Mouse (Mus musculus) kidney, postnatal 4 days (tissue): ENCODE results near the gene Man2b1.
"Not testable (repeated sequence)": the region's sequence is repeated elsewhere in the genome, so short reads cannot be mapped to it uniquely, and the experiment has no call there.

Source experiments
- DNase-seq, 2 experiments: peaks; one replicate each; pipeline ENCODE4 v3.0.0; 2021; ENCODE audit warnings: mixed read lengths in 2 of 2

Man2b1 gene

DNA sequence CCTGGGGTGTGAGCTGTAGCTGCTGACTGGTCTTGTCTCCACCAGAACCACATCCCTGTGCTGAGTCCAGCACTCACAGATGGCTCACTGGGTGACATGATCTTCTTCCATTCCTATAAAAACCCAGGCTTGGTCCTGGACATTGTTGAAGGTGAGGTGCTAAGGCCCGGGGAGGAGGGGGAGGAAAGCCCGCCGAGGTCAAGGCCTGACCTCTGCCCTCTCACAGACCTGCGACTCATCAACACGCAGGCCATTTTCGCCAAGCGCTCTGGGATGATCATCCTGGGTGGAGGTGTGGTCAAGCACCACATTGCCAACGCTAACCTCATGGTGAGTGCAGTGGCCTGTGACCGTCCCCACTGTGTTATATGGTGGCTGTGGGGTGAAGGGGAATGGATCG is 8.9 kb upstream of the Man2b1 start:
- DNase-seq = no peak

DNA sequence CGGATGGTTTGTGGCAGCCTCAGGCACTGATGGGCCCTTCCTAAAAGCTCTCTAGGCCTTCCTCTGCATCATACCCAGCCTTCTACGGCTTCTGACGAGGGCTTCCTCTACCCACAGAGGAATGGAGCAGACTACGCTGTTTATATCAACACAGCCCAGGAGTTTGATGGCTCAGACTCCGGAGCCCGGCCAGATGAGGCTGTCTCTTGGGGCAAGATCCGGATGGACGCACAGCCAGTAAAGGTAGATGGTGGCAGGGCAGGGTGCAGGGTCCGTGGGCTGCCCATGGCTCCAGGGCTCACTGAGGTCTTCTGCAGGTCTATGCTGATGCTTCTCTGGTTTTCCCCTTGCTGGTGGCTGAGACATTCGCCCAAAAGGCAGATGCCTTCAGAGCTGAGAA is 8.5 kb upstream of the Man2b1 start:
- no peak for DNase-seq

DNA sequence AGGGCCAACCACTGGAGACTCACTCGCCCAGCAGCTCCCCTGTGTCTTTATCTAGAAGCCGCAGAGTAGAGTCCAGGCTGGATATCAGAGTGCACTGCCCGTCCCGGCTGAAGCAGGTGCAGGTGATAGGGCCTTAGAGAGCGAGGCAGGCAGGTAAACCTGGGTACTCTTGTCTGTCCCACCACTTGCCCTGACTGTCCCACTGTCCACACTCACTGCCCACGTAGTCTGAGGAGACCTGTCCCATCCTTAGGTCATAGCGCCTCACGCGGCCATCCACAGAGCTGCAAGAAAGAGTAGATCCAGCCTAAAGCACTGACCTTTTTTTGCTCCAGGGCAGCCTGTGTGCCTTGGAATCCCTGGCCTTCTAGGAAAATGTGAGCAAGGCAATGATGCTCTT is 7.1 kb upstream of the Man2b1 start:
- DNase-seq = peak; percentile 78 to 80

DNA sequence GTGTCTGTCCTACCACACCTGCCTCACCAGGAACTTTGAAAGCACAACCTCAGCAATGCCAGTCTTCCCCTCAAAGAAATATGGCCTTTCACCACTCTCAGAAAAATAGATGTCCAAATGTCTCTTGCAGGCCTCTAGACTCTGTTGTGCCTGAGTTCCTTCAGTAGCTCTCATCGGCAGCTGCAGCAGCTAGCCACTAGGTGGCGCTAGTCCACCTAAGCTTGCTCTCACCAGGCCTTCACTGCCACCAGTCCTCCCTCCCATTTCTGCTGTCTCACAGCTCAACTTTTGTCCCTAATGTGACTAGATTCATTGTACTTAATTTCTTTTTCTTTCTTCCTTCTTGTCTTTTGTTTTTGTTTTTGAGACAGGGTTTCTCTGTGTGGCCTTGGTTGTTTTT is 6.1 kb upstream of the Man2b1 start:
- DNase-seq = peak; percentile 82 to 88

DNA sequence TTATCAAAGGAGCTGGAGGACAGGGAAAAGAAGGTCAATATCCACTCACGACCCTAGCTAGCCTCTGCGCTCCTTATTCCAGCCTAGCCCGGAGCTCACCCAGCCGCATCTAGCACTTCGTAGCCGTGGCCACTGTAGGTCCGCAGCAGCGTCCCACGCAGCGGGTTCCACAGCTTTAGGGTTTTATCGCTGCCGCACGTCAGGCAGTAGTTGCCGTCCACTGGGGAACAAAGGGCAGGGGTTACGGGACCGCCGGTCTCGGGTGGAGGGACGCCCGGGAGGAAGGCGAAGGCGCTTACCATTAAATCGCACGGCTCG is 2.9 kb upstream of the Man2b1 start:
- peak in 1 of 2 experiments; percentile 59 for DNase-seq

DNA sequence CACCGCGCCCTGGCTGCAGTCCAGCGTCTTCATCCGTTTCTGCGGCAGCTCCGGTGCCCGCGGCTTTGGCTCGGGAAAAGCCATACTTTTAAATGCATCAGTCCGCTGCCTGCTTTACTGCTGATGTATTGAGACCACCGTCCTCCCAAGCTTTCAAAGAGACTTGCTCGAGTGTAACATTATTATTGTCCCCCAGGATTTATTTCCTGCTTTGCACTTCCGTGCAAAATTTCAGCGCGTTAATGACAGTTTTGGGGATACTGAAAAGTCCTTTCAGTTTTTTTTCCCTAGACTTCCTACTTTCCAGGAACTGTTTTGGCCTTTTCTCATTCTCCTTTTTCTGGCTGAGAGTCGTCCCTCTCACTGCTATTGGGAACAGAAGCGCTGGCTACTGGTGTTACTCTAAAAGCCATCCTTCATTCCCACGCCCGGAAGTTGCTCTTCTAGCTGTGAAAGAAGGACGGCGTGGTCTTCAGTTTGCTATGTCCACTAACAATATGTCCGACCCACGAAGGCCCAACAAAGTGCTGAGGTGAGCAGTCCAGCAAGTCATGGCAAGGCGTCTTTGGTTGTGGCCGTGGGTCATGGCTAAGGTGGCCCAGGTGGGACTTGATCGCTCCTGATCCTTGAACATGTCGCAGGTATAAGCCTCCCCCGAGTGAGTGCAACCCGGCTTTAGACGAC is 2.4 kb upstream of the Man2b1 start, which contains the start of gene Wdr83os:
Gene Wdr83os (plus strand): TSS at position 209 of the 684 bp plus-strand sequence.
- peak; percentile 63 to 77 for DNase-seq

DNA sequence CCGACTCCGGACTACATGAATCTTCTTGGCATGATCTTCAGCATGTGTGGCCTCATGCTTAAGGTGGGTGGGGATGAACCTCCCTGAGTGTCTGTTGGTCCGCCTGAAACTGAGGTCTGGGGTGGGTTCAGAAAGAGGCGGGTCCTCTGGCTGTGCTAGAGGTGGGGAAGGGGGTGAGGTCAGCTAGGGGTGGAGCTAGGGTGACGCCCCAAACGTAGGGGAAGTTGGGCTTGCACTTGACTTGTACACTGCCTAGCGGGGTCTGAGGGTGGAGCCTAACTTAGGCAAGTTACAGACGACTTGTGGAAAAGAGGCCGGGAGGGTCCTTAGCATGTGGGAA is 1.9 kb upstream of the Man2b1 start, which contains the start of gene Wdr83:
Gene Wdr83 (minus strand): TSS at position 91 of the 340 bp plus-strand sequence.
- peak; percentile 57 to 69 for DNase-seq

DNA sequence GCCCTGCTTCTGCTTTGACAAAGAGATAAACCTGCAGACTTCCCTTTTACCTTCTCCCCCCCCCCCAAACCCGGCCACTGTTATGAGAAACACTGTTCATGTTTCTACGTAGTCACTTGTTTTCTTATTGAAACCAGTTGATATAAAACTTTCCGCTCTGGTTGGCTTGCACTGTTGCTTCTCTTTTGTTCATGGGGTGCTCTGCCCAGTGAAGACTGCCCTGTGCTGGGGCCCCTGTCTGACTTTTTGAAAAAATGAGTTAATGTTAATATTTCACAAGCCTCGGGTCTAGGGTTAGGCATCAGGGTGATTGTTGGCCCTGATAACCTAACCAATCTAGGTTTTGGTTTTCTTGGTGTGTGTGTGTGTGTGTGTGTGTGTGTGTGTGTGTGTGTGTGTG is 901 bp upstream of the Man2b1 start:
- DNase-seq = not testable (repeated sequence)

DNA sequence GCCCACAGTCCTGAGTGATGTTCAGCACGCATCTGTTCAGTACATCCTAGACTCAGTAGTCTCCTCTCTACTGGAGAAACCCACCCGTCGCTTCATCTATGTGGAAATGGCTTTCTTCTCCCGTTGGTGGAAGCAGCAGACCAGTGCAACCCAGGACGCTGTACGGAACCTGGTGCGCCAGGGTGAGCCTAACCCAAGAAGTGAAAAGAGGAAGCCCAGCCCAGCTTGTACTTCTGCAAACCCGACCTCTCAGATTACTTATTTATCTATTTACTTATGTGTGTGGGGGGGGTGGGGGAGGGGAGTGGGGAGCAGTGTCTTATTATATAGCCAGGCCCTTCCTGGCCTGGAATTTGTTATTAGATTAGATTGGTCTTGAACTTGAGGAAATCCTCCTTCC is 1.6 kb downstream of the Man2b1 start:
- no peak for DNase-seq

DNA sequence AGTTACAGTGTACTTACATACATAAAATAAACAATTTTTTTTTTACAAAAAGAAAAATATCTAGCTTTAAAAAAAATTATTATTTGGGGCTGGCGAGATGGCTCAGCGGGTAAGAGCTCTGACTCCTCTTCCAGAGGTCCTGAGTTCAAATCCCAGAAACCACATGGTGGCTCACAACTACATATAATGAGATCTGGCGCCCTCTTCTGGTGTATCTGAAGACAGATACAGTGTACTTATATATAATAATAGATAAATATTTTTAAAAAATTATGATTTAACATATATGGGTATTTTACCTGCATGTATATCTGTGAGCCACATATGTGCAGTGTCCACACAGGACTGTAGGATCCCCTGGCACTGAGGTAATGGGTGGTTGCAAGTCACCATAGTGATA is 3.2 kb downstream of the Man2b1 start:
- no peak for DNase-seq

DNA sequence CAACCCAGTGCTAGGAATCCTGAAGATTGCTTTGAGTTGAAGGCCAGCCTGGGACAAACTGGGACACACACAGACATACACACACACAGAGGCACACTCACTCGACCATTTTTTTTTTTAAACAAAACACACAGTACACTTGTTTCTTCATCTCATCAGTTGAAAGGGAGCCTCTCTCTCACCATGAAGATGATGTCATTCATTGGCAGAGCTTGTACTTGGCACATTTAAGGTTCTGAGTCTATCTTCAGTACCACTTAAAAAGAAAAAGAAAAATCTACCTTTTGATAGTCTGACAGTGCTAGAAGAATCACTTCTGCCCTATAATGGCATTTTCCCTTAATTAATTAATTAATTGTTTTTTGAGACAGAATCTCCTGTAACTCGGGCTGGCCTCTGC is 5.7 kb downstream of the Man2b1 start:
- DNase-seq = no peak

DNA sequence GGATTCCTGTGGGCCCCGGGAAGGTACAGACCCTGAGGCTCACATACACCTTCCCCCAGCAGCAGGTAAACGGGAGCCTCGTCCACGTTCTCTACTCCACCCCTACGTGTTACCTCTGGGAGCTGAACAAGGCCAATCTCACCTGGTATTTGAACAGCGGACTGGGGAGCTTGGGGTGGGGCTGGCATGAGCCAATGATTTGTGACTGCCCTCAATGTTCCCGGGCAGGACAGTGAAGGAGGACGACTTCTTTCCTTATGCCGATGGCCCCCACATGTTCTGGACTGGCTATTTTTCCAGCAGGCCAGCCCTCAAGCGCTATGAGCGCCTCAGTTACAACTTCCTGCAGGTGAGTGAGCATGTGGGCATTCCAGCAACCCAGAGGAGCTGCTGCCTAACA is 7.8 kb downstream of the Man2b1 start:
- no peak for DNase-seq

DNA sequence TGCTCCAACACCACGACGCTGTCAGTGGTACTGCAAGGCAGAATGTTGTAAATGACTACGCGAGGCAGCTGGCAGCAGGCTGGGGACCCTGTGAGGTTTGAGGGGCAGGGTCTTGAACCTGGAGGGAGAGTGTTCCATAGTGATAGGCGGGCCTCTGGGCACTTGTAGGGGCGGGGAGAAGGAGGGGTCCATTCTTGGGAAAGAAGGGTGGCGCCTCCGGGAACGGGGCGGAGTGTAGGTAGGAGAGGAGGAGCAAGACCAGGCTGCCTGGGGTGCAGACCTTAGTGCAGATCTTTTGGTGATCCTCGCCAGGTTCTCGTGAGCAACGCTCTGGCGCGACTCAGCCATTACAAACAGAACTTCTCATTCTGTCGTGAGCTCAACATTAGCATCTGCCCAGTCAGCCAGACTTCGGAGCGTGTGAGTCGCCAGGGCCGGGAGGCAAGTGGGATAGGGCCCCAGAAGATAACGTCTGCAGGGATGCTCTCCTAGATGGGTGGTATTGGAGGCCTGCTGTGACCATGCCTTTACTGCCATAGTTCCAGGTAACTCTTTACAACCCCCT is 8.5 kb downstream of the Man2b1 start:
- no peak for DNase-seq

DNA sequence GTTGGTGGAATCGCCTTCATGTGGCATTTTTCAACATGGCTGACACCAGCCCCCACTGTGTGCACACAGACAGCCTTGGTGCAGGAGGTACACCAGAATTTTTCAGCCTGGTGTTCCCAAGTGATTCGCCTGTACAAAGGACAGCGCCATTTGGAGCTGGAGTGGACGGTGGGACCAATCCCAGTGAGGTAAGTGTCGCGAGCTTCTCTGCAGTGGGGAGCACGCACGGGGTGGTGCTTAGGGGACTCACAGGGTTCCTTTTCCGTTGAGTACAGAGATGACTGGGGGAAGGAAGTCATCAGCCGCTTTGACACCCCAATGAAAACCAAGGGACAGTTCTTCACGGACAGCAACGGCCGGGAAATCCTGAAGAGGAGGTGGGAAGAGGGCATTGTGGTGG is 12.0 kb downstream of the Man2b1 start:
- no peak for DNase-seq

DNA sequence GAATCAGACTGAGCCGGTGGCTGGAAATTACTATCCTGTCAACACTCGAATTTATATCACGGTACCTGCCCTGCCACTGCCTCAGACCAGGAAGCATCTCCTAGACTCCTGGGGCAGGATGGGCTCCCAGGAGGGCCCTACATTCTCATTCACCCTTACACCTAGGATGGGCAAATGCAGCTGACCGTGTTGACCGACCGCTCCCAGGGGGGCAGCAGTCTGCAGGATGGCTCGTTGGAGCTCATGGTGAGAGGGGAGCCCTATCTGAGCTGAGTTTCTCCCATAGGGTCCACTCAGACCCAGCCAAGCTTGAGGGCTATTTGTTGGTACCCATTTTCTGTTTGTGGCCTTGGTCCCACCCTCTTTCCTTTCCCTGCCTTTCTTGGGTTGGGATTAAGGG is 12.5 kb downstream of the Man2b1 start:
- no peak for DNase-seq

DNA sequence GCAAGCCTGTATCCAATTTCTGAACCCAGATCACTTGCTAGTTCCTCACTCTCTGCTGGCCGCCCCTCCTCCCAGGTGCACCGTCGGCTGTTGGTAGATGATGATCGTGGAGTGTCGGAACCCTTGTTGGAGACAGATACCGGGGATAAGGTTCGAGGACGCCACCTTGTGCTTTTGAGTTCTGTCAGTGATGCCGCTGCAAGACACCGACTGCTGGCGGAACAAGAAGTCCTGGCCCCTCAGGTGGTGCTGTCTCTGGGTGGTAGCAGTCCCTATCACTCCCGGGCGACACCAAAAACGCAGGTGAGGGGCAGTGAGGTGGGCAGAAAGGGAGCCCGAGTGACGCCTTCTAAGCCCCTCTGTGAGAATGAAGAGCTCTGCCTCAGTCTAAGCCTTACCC is 13.1 kb downstream of the Man2b1 start:
- DNase-seq = no peak

DNA sequence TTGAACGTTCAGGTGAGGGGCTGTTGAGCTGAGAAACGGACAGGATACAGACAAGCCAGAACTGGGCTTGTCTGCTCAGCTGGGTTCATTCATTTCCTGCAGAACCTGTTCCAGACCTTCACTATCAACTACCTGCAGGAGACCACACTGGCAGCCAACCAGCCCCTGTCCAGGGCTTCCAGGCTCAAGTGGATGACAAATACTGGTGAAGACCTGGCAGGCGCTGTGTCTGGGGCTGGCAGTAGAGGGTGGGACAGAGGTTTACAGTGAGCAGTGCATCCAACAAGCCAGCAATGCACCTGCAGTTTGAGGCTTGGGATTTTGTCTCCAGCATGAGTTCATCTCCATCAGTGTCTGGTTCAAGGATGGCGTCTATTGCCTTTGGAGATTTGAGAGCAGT is 13.8 kb downstream of the Man2b1 start:
- DNase-seq = no peak

DNA sequence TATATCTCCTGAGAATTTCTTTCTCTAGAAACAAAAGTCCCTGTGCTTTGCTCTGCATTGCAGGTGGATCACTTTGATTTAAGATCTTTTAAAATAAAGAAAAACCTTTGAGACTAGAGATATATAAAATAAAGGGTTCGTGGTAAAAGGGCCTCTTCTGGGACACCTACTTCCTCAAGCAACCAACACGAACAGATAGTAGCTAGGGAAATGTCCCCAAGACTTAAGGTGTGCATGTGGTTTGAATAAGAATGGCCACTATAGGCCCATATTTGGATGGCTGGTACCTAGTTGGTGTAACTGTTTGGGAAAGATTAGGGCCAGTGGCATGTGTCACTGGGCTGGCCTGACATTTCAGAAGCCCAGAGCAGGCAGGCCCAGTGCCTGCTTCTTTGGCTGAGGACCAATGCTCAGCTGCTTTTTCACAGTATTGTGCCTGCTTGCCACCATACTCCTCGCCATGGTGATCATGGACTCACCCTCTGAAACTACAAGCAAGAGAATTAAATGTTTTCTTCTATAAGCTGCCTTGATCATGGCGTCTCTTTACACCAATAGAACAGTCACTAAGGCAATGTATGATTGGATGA is 17.1 kb downstream of the Man2b1 start:
- DNase-seq = no peak

DNA sequence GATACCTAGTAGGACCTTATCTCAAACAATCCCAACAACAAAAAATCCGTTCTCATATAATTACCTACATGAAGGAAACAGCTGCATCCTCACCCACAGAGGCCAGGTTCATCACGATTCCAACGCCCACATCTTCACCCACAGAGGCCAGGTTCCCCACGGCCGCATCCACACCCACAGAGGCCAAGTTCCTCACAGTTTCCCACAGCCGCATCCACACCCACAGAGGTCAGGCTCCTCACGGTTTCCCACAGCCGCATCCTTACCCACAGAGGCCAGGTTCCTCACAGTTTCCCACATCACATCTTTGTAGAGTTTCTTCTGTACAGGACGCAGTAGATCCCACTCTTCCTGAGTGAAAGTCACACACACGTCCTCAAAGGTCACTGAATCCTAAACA is 30.2 kb downstream of the Man2b1 start:
- DNase-seq = no peak

DNA sequence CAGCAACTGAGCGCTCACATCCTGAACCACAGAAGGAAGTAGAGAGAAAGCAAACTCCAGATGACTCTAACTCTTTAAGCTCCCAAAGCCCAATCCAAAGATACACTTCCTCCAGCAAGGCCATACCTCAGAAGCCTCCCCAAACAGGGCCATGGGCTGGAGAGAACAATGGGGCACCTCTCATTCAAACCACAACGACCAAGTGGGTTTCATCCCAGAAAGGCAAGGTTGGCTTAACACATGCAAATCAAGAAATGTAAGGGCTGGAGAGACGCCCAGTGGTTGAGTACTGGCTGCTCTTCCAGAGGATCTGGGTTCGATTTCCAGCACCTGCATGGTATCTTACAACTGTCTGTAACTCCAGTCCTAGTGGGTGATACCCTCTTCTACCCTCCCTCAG is 32.4 kb downstream of the Man2b1 start:
- DNase-seq = no peak

DNA sequence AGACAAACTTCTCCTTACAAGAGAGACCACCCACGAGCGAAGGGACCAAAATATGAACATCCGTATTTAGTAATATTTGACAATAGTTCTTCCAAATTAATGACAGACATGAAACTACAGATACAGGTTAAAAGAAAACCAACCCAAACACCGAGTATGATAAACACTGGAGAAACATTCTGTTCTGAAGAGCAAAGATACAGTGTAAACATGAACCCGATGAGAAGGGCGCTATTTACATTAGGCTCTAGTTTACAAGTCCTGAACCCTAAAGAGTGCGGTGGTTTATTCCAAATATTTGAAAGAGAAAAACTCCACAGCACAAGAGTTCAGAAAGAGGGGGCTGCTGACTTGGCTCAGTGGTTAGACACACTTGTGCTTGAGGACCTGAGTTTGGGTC is 33.9 kb downstream of the Man2b1 start:
- no peak for DNase-seq

DNA sequence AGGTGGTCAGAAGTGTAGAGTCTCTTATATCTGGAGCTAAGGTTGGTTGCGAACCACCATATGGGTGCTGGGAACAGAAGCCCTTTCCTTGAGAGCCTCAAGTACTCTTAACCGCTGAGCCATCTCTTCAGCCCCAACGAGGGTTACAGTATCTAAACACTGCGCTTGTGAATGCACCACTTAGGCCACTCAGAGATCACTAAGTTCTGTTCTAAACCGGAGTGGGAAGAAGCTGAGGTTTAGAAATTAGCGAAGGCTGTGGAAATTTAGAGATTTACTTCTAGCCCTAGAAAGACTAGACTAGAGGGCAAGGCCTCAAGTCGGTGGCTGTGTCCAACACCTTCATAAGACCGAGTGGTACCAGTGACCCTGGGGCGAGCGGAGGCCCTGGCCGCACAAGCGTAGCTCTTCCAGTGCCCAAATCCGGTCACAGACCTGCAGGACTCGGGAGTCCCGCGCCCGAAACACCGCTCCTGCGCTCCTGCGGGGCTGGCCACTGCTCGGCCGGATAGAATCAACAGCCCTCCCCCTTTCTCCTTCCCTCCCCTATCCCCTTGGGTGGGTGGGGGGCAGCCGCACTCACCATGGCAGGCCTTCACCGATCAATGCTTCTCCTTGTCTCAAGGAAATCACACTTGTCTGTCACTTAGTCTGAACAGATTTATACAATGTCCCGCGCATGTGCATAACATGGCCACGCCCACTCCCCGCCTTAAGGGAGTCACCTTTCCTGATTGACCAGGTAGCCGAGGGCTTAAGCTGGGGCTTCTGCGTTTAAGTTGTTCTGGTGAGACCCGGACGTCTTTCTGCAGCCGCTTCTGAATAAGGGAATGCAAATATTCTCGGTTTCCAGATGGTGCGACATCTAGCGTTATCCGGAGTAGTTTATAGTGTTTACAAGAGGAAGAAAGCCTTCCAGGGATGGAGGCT is 36.2 kb downstream of the Man2b1 start:
- peak; percentile 93 to 94 for DNase-seq

DNA sequence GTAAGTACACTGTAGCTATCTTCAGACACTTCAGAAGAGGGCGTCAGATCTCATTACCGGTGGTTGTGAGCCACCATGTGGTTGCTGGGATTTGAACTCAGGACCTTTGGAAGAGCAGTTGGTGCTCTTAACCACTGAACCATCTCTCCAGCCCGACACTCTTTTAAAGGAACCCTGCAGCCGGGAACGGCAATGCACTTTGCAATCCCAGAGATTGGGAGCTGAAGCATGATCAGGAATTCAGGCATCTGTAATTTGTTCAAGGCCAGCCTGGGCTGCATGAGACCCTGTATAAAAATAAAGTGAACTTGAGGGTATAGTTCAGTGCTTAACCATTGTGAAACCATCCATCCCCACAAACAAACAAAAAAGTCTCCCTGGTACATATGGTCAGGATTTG is 37.2 kb downstream of the Man2b1 start:
- DNase-seq = not testable (repeated sequence)

DNA sequence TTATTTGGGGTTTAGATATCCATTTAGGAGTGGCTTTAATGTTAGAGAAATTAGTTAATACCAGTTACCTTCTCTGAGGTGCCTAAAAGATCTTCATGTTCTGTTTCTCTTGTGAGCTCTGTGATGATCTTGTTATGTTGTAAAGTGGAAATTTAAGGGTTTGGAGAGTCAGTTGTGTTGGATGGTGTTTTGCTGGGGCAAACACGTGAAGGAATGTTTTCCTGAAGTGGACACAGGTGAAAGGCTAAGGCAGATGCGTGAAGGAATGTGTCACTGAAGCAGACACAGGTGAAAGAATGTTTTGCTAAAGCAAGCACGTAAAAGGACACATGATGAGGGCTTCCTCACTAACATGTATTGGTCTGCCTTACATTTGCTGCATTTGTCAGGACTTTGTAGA is 39.9 kb downstream of the Man2b1 start, which contains the start of gene Zfp791:
Gene Zfp791 (minus strand): TSS at position 101 of the 400 bp plus-strand sequence.
- DNase-seq = no peak
